Mouse (Mus musculus): ENCODE measurements at regions not wholly inside any gene's neighbourhood (a gene's known extent, or its start where the extent isn't known, plus 50 kb on each side); places are given as distances from the start of the nearest gene placed in this dataset.
A peak's percentile ranks its signal among the peaks of the same experiment; 100 is the strongest.

DNA sequence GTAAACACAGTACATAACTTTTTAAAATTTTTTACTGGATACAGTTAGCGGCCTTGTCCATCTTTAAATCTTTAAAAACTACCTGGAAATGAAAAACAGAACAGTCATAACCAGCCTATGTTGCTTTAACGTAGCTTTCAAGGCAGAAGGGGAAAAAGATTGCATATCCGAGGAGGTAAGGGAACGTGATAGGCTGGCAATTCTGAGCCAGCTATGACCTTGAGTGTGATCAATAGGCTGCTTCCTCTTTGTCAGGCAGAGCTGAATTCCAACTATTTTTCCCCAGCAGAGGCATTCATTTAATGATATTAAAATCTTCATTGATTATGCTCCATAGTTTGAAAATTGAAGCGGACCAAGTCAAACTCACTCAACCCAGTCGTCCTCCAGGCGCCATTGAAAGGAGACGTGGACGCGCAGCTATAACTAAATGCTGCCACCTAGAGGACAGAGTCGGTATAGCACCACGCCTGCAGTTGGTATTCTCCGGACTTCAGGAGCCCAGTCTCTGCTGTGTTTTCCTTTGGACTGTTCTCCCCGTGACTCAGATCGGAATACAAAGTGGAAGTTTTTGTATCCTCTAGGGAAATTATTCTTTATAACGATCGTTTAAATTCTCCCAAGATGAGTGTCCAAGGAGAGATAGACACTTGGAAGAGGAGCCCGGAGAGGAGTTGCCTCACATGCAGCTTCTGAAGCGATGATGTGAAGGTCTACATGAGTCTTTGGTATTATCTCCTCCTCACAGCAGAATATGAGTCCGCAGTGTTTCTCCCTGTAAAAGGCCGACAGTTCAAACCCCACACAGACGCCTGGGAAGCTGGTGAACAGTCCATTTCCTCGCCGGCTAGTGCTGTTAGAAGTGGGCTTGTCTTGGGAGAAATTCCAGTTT, 858.2 kb upstream of the Car8 start:
- intact Hi-C loops (cut with DNase I): loop anchor here (1.0 to 10.0 kb wide), 6 partner anchors 69 to 717 kb away; no protein-coding TSS in a partner anchor
- peak; percentile 86 for DNase-seq (ENCODE audit: low spot score in 2 of 2)

DNA sequence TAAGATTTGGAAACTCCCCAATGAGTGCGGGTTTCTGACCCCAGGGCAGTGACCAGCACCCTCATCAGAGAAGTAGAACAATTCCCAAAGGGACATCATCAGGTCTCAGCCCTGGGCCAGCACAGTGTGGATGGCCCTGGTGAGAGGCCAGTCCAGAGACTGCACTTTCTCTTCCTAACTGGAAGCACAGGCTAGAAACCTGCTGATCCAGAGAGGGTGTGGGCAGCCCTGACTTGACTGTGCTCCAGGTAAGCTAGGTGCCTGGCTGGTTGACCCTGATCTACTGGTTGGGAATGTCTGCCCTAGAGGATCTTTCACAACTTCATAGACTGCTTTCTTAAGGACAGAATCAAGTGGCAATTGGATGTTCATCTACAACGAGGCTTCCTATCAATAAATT, 857.4 kb upstream of the Car8 start:
- no peak for DNase-seq (ENCODE audit: low spot score in 2 of 2)
- intact Hi-C loops (cut with DNase I): loop anchor here (2.0 to 10.0 kb wide), 4 partner anchors 409 to 591 kb away; no protein-coding TSS in a partner anchor

- intact Hi-C loops (cut with DNase I): loop anchor here (2.0 to 10.0 kb wide), 4 partner anchors 408 to 591 kb away; no protein-coding TSS in a partner anchor
- DNase-seq (ENCODE audit: low spot score in 2 of 2): peak in 1 of 2 experiments; percentile 13
These were observed 856.8 kb upstream of the Car8 start for GRCm38 (mm10) chr4:9095646-9096045.

DNA sequence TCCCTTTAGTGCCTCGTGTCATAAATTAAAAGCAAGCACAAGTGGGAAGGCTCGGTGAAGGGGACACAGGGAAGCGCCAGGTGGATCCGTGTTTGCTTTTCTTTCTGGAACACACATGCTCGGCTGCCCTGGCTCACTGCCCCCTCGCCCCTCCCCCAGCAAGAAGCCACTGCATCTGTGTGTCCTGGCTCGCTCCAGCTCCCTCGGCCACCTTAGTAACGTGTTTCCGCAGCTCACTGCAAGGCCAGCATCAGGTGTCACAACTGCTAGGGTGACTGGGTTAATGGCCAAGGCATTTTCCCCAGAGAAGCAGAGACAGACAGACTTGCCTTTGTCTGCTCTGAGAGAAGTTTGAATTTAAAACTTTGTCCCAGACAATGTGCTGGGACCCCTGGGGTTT, 855.7 kb upstream of the Car8 start:
- intact Hi-C loops (cut with DNase I): loop anchor here (10.0 kb wide), 2 partner anchors 430 to 590 kb away; no protein-coding TSS in a partner anchor
- DNase-seq (ENCODE audit: low spot score in 2 of 2): no peak

DNA sequence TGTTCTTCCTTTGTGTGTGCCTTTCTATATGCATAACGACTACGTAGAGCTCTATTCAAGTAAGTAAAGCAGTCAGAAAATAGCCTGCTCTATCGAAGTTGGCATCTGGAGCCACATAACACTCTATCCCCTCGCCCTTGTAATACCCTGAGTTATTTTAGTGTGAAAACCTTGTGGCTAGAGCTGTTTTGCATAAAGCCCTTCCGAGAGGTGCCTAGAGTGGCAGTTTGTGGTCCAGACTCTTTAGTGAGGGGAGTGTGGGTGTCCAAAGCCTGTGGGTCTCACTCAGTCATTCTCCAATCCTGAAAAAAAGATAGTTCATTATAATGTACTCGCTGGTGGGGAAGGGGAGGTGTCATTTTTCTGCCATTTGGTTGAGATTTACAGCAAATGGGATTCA, 855.2 kb upstream of the Car8 start:
- intact Hi-C loops (cut with DNase I): loop anchor here (10.0 kb wide), 2 partner anchors 429 to 589 kb away; no protein-coding TSS in a partner anchor
- no peak for DNase-seq (ENCODE audit: low spot score in 2 of 2)

DNA sequence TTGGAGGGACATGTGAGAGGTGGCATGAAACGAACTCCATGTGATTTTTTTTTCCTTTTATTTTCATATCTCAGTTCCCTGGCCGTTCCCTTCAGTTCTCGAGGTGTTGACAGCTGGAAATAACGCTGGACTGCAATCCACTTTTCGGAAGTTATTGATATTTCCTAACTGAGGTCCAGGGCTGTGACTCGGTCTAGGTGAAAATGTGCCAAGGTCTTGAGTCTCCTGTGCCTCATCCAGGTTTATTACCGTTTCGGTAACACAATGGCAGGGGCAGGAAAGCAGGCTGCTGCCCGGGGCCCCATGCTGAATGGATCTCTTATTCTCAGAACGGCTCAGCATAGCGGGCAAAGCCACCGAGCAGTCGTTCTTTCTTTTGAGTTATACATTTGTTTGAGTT, 844.7 kb upstream of the Car8 start:
- intact Hi-C loops (cut with DNase I): no loop called here
- DNase-seq (ENCODE audit: low spot score in 2 of 2): no peak

DNA sequence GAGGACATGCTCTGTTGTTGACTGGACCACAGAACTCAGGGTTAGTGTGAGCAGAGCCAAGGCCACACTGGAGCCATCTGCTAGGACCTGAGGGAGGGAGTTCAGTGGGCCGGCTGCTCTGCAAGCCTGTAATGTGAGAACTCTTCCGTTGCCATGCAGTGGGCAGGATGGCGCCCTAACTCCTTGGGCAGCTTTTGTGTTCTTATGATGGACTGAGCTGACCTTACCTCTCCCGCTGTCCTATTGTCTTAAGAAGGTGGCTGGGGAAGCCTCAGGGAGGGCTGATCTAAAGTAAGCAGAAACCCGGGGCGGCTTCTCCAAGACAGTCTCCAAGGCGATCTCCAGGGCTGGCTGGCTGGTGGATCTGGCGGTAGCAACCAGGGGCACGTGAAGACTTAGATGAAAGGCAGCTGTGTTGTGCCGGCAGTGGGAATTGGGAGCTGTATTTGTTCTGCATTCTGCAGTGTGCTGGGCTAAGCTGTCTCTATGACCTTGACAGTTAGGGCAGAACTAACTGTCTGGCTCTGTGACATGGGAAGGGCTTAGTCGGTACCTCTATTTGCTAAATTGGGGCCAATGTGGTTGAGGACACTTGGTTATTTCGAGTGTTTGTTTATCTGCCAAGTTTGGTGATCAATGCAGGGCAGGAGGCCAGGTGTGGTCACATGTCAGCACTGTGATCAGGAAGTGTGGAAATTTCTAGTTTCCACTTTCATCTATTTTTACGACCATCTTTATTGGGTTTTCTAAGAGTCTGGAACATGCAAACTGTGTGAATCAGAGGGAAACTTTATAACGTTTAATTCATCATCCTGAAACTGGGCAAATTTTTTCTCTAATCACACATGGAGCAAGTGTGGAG, 843.1 kb upstream of the Car8 start:
- DNase-seq (ENCODE audit: low spot score in 2 of 2): peak in 1 of 2 experiments; percentile 33
- intact Hi-C loops (cut with DNase I): no loop called here

GRCm38 (mm10) chr4:9080821-9081493, 842.1 kb upstream of the Car8 start:
- DNase-seq (ENCODE audit: low spot score in 2 of 2): no peak
- intact Hi-C loops (cut with DNase I): no loop called here

DNA sequence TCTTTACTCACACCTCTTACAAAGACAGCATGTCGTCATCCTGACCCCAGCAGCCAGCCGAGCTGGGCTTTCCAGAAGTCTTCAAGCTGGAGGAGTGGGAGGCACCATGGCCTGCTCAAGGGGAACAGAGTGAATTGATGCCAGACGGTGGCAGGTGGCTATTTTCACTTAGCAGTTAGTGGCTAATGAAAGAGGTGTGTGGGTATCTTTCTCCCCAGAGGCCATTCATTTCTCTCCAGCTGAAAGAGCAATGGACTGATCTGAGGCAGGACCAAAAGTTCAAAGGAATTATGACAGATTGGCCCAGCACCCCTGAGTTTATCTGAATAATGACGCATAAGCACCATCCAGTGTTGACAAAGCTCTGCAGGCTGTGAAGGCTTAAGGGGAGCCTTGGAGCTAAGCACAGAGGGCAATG, 841.0 kb upstream of the Car8 start:
- DNase-seq (ENCODE audit: low spot score in 2 of 2): no peak
- intact Hi-C loops (cut with DNase I): no loop called here

GRCm38 (mm10) chr4:9074447-9074846, 835.6 kb upstream of the Car8 start:
- intact Hi-C loops (cut with DNase I): no loop called here
- no peak for DNase-seq (ENCODE audit: low spot score in 2 of 2)

DNA sequence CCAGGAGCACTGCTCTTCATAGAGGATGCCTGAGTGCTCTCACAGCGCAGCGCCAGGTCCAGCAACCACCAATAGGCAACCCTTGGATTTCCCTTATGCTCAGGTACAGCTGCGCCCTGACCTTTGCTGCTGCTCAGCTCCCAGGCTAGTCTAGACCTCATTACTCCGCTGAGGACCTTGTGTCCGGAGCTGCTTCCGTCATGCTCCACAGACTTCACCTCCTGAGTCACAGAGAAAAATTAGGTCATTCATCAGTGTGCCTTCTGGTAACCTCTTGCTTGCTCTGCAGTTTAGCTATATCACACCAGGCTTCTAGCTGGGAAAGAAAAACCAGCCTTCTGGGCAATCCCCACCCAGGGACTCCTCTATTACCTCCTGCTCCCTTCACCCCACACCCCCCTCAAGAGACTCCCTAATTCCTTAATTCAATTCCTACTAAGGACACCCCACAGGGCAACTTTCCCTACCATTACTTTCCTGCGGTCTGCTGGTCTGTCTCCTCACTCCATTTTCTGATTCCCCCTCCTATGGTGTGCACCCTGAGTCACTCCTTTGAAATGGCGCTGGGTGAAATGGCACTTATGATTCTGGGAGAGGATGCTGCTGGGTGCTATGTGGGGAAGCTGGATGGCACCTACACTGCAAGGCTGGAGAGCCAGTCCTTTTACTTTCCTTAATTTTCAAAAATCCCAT, 835.0 kb upstream of the Car8 start:
- intact Hi-C loops (cut with DNase I): no loop called here
- no peak for DNase-seq (ENCODE audit: low spot score in 2 of 2)

DNA sequence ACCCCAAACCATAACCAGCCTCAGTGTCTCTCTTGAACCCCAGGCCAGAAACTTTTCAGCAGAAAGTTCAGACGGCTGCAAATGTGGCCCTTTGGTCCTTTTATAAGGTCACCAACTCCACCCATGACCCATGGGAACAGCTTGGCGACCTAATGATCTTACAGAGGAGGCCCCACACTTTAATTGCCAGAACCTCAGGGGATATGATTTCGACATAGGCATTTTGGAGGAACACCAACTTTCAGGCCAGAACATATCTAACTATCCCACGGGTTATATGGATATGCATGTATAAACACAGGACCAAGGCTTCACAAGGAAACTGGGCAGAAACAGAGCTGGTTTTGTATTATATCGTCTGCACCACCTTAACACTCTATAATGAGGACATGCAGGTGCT, 833.5 kb upstream of the Car8 start:
- intact Hi-C loops (cut with DNase I): no loop called here
- DNase-seq (ENCODE audit: low spot score in 2 of 2): no peak

- intact Hi-C loops (cut with DNase I): no loop called here
- DNase-seq (ENCODE audit: low spot score in 2 of 2): no peak
These were observed 829.0 kb upstream of the Car8 start for GRCm38 (mm10) chr4:9067874-9068273.

DNA sequence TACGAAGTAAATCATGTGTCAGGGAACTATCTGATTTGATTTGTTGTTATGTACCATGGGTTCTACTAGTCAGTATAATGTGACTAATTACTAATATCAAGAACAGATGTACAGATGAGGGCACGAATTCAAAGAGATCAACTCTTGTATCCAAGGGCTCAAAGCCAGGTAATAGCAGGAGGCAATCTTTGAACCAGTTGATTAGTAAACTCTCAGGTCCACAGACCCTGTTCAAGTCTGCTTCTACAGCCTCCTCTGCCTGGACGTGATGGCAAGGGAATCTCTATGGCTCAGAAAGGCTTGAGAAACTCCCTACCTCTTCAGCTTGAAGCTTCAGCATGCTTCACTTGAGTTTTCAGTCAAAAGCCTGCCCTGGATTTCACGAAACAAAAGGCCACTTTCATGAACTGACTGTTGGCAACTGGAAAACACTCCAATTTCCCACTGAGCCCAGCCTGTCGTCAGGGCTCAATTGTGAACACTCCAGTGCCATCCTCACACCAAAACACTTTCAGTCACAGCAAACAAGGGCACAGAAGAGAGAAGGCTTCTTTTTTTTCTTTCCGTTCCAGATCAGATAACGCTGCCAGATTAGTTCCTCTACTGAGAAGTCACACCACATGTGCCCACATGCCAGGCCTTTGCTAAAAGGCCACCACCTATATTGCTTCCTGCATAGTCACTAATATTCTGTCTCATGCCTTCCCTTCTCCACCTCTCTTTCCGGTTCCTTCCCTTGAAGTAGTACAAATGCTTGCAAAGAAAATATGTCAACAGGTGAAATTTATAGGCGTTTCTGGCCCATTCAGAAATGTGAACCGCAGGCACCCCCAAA, 827.4 kb upstream of the Car8 start:
- intact Hi-C loops (cut with DNase I): no loop called here
- peak in 1 of 2 experiments; percentile 5 for DNase-seq (ENCODE audit: low spot score in 2 of 2)

DNA sequence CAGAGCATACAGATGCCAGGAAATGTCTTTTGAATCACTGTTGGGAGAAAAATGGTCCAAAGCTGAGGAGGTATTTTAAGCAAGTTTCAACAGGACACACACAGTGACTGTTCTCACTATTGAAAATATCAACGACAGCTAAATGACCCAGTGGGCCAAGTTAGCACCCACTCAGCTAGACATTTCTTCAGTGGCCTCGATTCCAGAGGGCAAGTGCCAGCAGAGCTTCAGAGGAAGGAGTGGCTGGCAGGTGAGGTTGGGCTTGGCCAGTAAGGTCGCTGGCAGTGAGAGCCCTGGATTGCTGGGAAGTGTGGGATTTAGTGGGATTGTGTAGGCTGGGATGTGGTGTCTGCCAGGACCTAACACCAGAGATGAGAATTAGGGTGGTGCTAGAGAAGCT, 823.1 kb upstream of the Car8 start:
- intact Hi-C loops (cut with DNase I): no loop called here
- no peak for DNase-seq (ENCODE audit: low spot score in 2 of 2)

GRCm38 (mm10) chr4:9060221-9060620, 821.4 kb upstream of the Car8 start:
- DNase-seq (ENCODE audit: low spot score in 2 of 2): no peak
- intact Hi-C loops (cut with DNase I): no loop called here

DNA sequence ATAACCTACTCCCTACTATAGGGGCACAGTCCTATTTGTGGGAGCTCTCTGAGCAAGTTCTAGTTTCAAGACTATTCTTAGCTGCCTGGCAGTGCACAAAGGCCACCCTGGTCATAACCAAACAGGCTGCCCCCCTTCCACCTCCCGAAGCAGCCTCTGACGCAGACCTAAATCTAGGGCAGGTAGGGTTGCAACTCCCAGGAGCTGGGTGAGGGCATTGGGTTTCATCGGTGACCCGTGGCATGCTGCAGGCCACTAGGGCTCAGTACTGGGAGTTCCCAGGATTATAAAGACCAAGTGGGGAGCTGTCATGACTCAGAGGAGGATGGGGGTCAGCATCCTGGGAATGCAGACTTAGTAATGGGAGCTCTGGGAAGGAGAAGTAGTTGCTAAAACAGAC, 818.8 kb upstream of the Car8 start:
- intact Hi-C loops (cut with DNase I): no loop called here
- no peak for DNase-seq (ENCODE audit: low spot score in 2 of 2)

- no peak for DNase-seq (ENCODE audit: low spot score in 2 of 2)
- intact Hi-C loops (cut with DNase I): no loop called here
These were observed 818.3 kb upstream of the Car8 start for GRCm38 (mm10) chr4:9057113-9057512.
